In genomic region chr7:12927191-12927680, GRCm38 (mm10) we compare ENCODE assay signal across 8 mouse cellular contexts. TPM values are rescaled to one million over a fixed set of nuclear protein-coding genes. Genes with fewer than 3 reads are reported as not detected.
DNase-seq lines count a peak whose midpoint lies in the region; ATAC-seq and TF ChIP-seq lines count a peak whose summit lies in the region.

Gene Rnf225, plus strand, starts transcription at chr7:12927416.

- WGBS in embryonic facial prominence, embryonic 12.5 days: 19% methylated on average over 8 of the region's 8 CpGs
- WGBS in kidney, adult 2 months: 36% methylated on average over 8 of the region's 8 CpGs
- 29% methylated on average over 8 of the region's 8 CpGs for WGBS in lung, adult 2 months
- WGBS in small intestine, adult 2 months: 23% methylated on average over 8 of the region's 8 CpGs

- H3K9me3 ChIP-seq in embryonic facial prominence, embryonic 12.5 days: no peaks in the 10 kb centered on the region

- TF ChIP-seq POLR2A in kidney, adult 2 months (IDR thresholded peaks at IDR 0.05; ENCODE audit: low read depth, low read length): no peak
- no peak for TF ChIP-seq POLR2A in lung, adult 2 months (IDR thresholded peaks at IDR 0.05; ENCODE audit: borderline replicate concordance, extremely low read depth, low read depth, low read length)
- TF ChIP-seq POLR2A in small intestine, adult 2 months (IDR thresholded peaks at IDR 0.05; ENCODE audit: low read depth, low read length): no peak

- H3K9ac ChIP-seq in embryonic facial prominence, embryonic 12.5 days: peak within 1 kb of the TSS; percentile 52

- H3K27ac ChIP-seq in gastrocnemius, adult 2 months: no peak within 1 kb of the TSS
- H3K27ac ChIP-seq in embryonic facial prominence, embryonic 12.5 days: no peak within 1 kb of the TSS
- H3K27ac ChIP-seq in kidney, adult 2 months (ENCODE audit: insufficient read depth, low read depth, low read length): no peak within 1 kb of the TSS
- no peak within 1 kb of the TSS for H3K27ac ChIP-seq in small intestine, adult 2 months (ENCODE audit: insufficient read depth, low read depth, low read length)

- peak within 1 kb of the TSS; percentile 55 for H3K4me3 ChIP-seq in gastrocnemius, adult 2 months
- H3K4me3 ChIP-seq in embryonic facial prominence, embryonic 12.5 days: peak within 1 kb of the TSS; percentile 31
- no peak within 1 kb of the TSS; the same call in 1 of the 2 replicates for H3K4me3 ChIP-seq in kidney, adult 2 months (ENCODE audit: insufficient read depth, low read depth, low read length)
- H3K4me3 ChIP-seq in lung, adult 2 months (replicated peaks; ENCODE audit: extremely low read depth, low read depth, low read length): peak within 1 kb of the TSS; percentile 44
- peak within 1 kb of the TSS; percentile 38 for H3K4me3 ChIP-seq in small intestine, adult 2 months (ENCODE audit: low read depth, low read length)

- intact Hi-C loops in gastrocnemius, adult 2 months (cut with DNase I): no loop called here

- peaks cover 17% of the 10 kb centered on the region for H3K4me1 ChIP-seq in embryonic facial prominence, embryonic 12.5 days
- peaks cover 8% of the 10 kb centered on the region for H3K4me1 ChIP-seq in kidney, adult 2 months (ENCODE audit: control insufficient read depth, insufficient read depth, low read length)
- H3K4me1 ChIP-seq in lung, adult 2 months (ENCODE audit: control insufficient read depth, insufficient read depth, low read length): peaks cover 4% of the 10 kb centered on the region; the same call in 1 of the 2 replicates
- H3K4me1 ChIP-seq in small intestine, adult 2 months (ENCODE audit: control insufficient read depth, insufficient read depth, insufficient read length, low read length): peaks cover 7% of the 10 kb centered on the region

- peak within 1 kb of the TSS; percentile 56 for H3K4me2 ChIP-seq in embryonic facial prominence, embryonic 12.5 days (replicated peaks)

- DNase-seq in gastrocnemius, adult 2 months: no peak
- no peak for DNase-seq in gastrocnemius, postnatal 4 days (ENCODE audit: low spot score in 2 of 2)
- DNase-seq in kidney, adult 2 months: peak; percentile 56
- DNase-seq in lung, adult 2 months: peak; percentile 79
- DNase-seq in layer of hippocampus, adult 9-11 months: no peak
- no peak for DNase-seq in frontal cortex, postnatal 14 days (ENCODE audit: low spot score in 2 of 2)

- no peak for ATAC-seq in embryonic facial prominence, embryonic 12.5 days (ENCODE audit: insufficient number of reproducible peaks, insufficient read depth, low FRiP score, low TSS enrichment)

- TF ChIP-seq CTCF in gastrocnemius, adult 2 months (IDR thresholded peaks at IDR 0.05): no peak
- TF ChIP-seq CTCF in kidney, adult 2 months (conservative IDR thresholded peaks at IDR 0.05; ENCODE audit: insufficient read depth, insufficient read length, low read depth, low read length): no peak
- no peak for TF ChIP-seq CTCF in lung, adult 2 months (IDR thresholded peaks at IDR 0.05; ENCODE audit: insufficient read depth, low read length)
- no peak for TF ChIP-seq CTCF in small intestine, adult 2 months (IDR thresholded peaks at IDR 0.05; ENCODE audit: extremely low read depth, insufficient read length, insufficient replicate concordance, low read depth, low read length)

- H3K36me3 ChIP-seq in embryonic facial prominence, embryonic 12.5 days: peaks cover 46% of the 10 kb centered on the region
- peaks cover 3% of the 10 kb centered on the region; the same call in 1 of the 2 replicates for H3K36me3 ChIP-seq in kidney, adult 2 months (ENCODE audit: control insufficient read depth, insufficient read depth, low read length)
- H3K36me3 ChIP-seq in small intestine, adult 2 months (ENCODE audit: control insufficient read depth, insufficient read depth, low read length): peaks cover 34% of the 10 kb centered on the region

- peaks cover 34% of the 10 kb centered on the region for H3K27me3 ChIP-seq in embryonic facial prominence, embryonic 12.5 days
- H3K27me3 ChIP-seq in kidney, adult 2 months (replicated peaks; ENCODE audit: control insufficient read depth, insufficient read depth, low read length): no peaks in the 10 kb centered on the region
- no peaks in the 10 kb centered on the region; the same call in 1 of the 2 replicates for H3K27me3 ChIP-seq in small intestine, adult 2 months (ENCODE audit: control insufficient read depth, insufficient read depth, low read length)

RNA-seq across cellular contexts. Expression of gene Rnf225, which starts in this region (rescaled TPM):
- under 1 TPM; 0.31 to 0.81 TPM for total RNA-seq in gastrocnemius, adult 2 months (2021)
- under 1 TPM; 0.62 to 0.69 TPM for total RNA-seq in gastrocnemius, postnatal 4 days (2021)
- polyA plus RNA-seq in embryonic facial prominence, embryonic 12.5 days (2016; fragmentation: Nextera tagmentation; extraction: Ambion mirVana): 0.95 and 1.0 TPM in 2 replicates
- polyA plus RNA-seq in kidney, adult 2 months (2012; rRNA removed): 0.08 and 0.11 TPM in 2 replicates
- 2.3 and 7.0 TPM in 2 replicates for polyA plus RNA-seq in lung, adult 2 months (2012; rRNA removed)
- polyA plus RNA-seq in small intestine, adult 2 months (2012; rRNA removed): 0.22 and 0.41 TPM in 2 replicates

Comparison
In these comparisons a context has a peak if more than half of its experiments do, and no peak if none do; other contexts are left out.
1. Peak in DNase-seq in kidney, adult 2 months; RNA of the gene not detected or under 1 TPM.